Comparison of ENCODE assay signal across 8 mouse cellular contexts in the genomic region with DNA sequence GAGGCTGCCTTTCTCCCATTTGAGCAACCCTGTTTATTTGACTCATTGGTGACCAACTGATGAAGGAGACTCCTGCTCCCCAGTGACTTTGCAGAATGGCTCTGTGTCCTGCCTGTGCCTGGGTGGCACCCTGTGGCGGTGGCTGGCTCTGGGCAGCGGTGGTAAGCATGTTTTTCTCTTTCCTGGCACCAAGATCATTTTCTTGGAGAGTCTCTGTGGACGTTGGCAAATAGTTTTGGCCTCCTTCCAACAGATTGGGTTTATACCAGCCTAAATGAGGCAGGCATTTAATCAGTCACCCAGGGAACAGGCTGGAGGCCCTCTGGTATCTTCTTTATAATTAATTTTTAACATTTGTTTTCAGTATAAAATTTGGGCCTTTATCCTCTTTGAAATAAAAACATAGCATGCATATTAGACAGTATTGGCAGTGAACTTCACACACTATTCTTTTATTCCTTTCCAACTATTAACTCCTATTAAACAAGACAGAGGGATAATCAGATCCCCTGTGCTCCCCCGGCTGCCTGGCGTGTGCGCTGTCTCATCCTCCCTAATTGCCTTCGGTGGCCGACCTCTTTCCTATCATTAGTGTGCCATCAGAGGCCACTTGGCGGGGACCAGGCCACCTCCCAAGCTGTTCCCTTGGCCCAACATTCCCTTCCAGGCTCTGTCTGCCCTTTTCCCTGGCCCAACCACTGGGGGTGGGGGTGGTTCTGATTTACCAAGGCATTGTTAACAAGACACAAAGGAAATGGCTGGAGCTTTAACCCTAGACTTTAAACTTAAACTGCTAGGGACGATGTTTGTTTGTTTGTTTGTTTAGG.
DNase-seq lines count a peak whose midpoint lies in the region; ATAC-seq lines count a peak whose summit lies in the region.

No protein-coding gene starts in this region.

- DNase-seq in kidney, adult 8-10 months: peak; percentile 74 to 90
- no peak for DNase-seq in kidney, postnatal 4 days
- DNase-seq in adrenal gland, adult 8-10 months: peak; percentile 29
- DNase-seq in cerebellum, postnatal 36 days: peak; percentile 8 to 15
- peak; percentile 44 to 56 for DNase-seq in layer of hippocampus, postnatal 36 days
- DNase-seq in thymus, postnatal 4 days: no peak
- DNase-seq in c-Kit-positive CD71-positive TER-119-positive erythroid progenitor cells, embryonic 14.5 days (ENCODE audit: low spot score): no peak

- ATAC-seq in granulocyte monocyte progenitor cell, adult 5-6 weeks (replicated peaks; ENCODE audit: poor library complexity, severe bottlenecking): no peak

Comparison
In these comparisons a context has a peak if more than half of its experiments do, and no peak if none do; other contexts are left out.
1. DNase-seq: peak in kidney, adult 8-10 months (2 of 2), adrenal gland, adult 8-10 months (single experiment), cerebellum, postnatal 36 days (2 of 2) and layer of hippocampus, postnatal 36 days (2 of 2); none in kidney, postnatal 4 days (0 of 2), thymus, postnatal 4 days (single experiment) and c-Kit-positive CD71-positive TER-119-positive erythroid progenitor cells, embryonic 14.5 days (single experiment).